Mouse (Mus musculus): ENCODE data around the gene Hectd2. TPM values are rescaled to one million over a fixed set of nuclear protein-coding genes. Genes with fewer than 3 reads are reported as not detected.

The Hectd2 gene
- polyA plus RNA-seq, 1 experiment from 2014 or later = 1.4 TPM

GRCm38 (mm10) chr19:36641128-36641527 lies 86.7 kb downstream of the Hectd2 start:
- DNase-seq (ENCODE audit: low spot score) = no peak
- Histone ChIP-seq H3K4me2 (replicated peaks; ENCODE audit: low read depth) (no peak overlapping the region), H3K4me1 (replicated peaks; ENCODE audit: control insufficient read depth, insufficient read depth) (no peaks in the 10 kb centered on the region), H3K9ac (ENCODE audit: low read length) (no peak overlapping the region), H3K27me3 (ENCODE audit: control insufficient read depth, insufficient read depth, low read length) (no peaks in the 10 kb centered on the region), H3K27ac (replicated peaks) (no peak overlapping the region), H3K9me3 (ENCODE audit: control insufficient read depth, low read length) (no peaks in the 10 kb centered on the region), H3K36me3 (ENCODE audit: control insufficient read depth, insufficient read depth, low read length) (no peaks in the 10 kb centered on the region), H3K4me3 (ENCODE audit: low read depth, low read length) (no peak overlapping the region)
- no peak for ATAC-seq (ENCODE audit: low FRiP score, low TSS enrichment)
- no peak for TF ChIP-seq EP300 (optimal IDR thresholded peaks at IDR 0.05)
- no peak for TF ChIP-seq CTCF (IDR thresholded peaks at IDR 0.05; ENCODE audit: low read depth)
- WGBS = 64% methylated on average over 3 of the region's 3 CpGs

DNA sequence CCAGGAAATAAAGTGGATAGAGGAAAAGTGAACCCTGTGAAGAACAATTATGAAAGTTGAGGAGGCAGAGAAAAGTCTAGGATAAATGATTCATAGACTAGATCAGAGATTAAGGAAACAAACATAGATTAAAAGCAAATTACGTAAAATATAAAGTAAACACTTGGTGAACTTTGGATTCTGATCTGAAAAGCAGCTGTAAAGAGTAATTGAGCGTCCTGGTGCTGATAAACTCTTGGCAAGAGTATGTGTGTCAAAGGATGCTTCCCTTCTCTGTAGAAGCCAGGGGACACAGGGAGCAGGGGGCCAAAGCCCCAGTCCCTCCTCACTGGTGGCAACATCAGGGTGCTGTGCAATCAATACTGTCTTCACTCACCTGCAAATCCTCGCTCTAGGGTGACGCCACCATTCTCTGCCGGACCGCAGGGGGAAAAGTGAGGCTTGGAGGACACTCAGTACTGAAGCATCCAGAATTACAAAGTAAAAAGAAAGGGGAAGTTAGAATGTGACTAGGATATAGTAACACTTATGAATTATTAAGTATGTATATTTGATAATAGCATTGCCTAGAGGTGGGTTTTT lies 91.0 kb downstream of the Hectd2 start:
- TF ChIP-seq CTCF (IDR thresholded peaks at IDR 0.05; ENCODE audit: low read depth) (no peak), EP300 (optimal IDR thresholded peaks at IDR 0.05) (no peak)
- no peaks in the 10 kb centered on the region for H3K9me3 ChIP-seq (ENCODE audit: control insufficient read depth, low read length)
- H3K4me1 ChIP-seq (replicated peaks; ENCODE audit: control insufficient read depth, insufficient read depth) = no peaks in the 10 kb centered on the region
- H3K27ac ChIP-seq (replicated peaks) = 0 out of 2 replicates have a peak overlapping the region, but pooled peaks have one; percentile 3
- no peaks in the 10 kb centered on the region for H3K27me3 ChIP-seq (ENCODE audit: control insufficient read depth, insufficient read depth, low read length)
- WGBS = 72% methylated on average over 6 of the region's 6 CpGs
- H3K4me2 ChIP-seq (replicated peaks; ENCODE audit: low read depth) = no peak overlapping the region
- no peak overlapping the region for H3K9ac ChIP-seq (ENCODE audit: low read length)
- ATAC-seq (ENCODE audit: low FRiP score, low TSS enrichment) (no peak), DNase-seq (ENCODE audit: low spot score) (no peak)
- no peaks in the 10 kb centered on the region for H3K36me3 ChIP-seq (ENCODE audit: control insufficient read depth, insufficient read depth, low read length)
- H3K4me3 ChIP-seq (ENCODE audit: low read depth, low read length) = no peak overlapping the region

GRCm38 (mm10) chr19:36646132-36646828 lies 91.8 kb downstream of the Hectd2 start:
- peak; percentile 45; the same call in 1 of the 2 replicates for ATAC-seq (ENCODE audit: low FRiP score, low TSS enrichment)
- H3K9me3 ChIP-seq (ENCODE audit: control insufficient read depth, low read length) = no peaks in the 10 kb centered on the region
- H3K9ac ChIP-seq (ENCODE audit: low read length) = no peak overlapping the region
- no peak overlapping the region for H3K4me3 ChIP-seq (ENCODE audit: low read depth, low read length)
- WGBS = 55% methylated on average over 7 of the region's 7 CpGs
- DNase-seq (ENCODE audit: low spot score) = no peak
- H3K4me2 ChIP-seq (replicated peaks; ENCODE audit: low read depth) = no peak overlapping the region
- no peak for TF ChIP-seq CTCF (IDR thresholded peaks at IDR 0.05; ENCODE audit: low read depth)
- no peak for TF ChIP-seq EP300 (optimal IDR thresholded peaks at IDR 0.05)
- no peaks in the 10 kb centered on the region for H3K4me1 ChIP-seq (replicated peaks; ENCODE audit: control insufficient read depth, insufficient read depth)
- no peaks in the 10 kb centered on the region for H3K27me3 ChIP-seq (ENCODE audit: control insufficient read depth, insufficient read depth, low read length)
- H3K27ac ChIP-seq (replicated peaks) = peak overlapping the region; percentile 30; the same call in 1 of the 2 replicates
- H3K36me3 ChIP-seq (ENCODE audit: control insufficient read depth, insufficient read depth, low read length) = no peaks in the 10 kb centered on the region

DNA sequence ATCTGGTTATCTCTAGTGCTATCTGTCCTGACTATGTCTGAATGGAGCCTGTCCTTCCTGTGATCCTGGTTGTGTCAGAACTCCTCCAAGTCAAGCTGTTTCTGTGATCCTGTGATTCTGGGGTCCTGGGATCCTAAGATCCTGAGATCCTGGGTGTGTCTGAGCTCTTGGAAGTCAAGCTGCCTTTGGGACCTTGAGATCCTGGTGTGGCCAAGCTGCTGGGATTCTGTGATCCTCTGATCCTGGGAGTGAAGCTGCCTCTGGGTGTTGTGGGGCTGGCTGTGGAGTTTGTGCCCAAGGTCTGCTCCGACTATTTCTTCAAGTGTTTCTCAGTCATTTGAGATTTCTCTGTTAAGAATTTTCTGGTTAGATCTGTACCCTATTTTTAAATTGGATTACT lies 98.2 kb downstream of the Hectd2 start:
- TF ChIP-seq CTCF (IDR thresholded peaks at IDR 0.05; ENCODE audit: low read depth) (no peak), EP300 (optimal IDR thresholded peaks at IDR 0.05) (no peak)
- DNase-seq (ENCODE audit: low spot score) (no peak), ATAC-seq (ENCODE audit: low FRiP score, low TSS enrichment) (no peak)
- H3K27ac ChIP-seq (replicated peaks) = no peak overlapping the region
- H3K36me3 ChIP-seq (ENCODE audit: control insufficient read depth, insufficient read depth, low read length) = no peaks in the 10 kb centered on the region
- no peak overlapping the region for H3K4me2 ChIP-seq (replicated peaks; ENCODE audit: low read depth)
- no peak overlapping the region for H3K4me3 ChIP-seq (ENCODE audit: low read depth, low read length)
- H3K4me1 ChIP-seq (replicated peaks; ENCODE audit: control insufficient read depth, insufficient read depth) = no peaks in the 10 kb centered on the region
- 100% methylated on average over 1 of the region's 1 CpGs for WGBS
- no peaks in the 10 kb centered on the region for H3K9me3 ChIP-seq (ENCODE audit: control insufficient read depth, low read length)
- H3K9ac ChIP-seq (ENCODE audit: low read length) = no peak overlapping the region
- H3K27me3 ChIP-seq (ENCODE audit: control insufficient read depth, insufficient read depth, low read length) = no peaks in the 10 kb centered on the region

GRCm38 (mm10) chr19:36662734-36663133 lies 108.3 kb downstream of the Hectd2 start:
- ATAC-seq (ENCODE audit: low FRiP score, low TSS enrichment) = no peak
- Histone ChIP-seq H3K4me3 (ENCODE audit: low read depth, low read length) (no peak overlapping the region), H3K9me3 (ENCODE audit: control insufficient read depth, low read length) (no peaks in the 10 kb centered on the region), H3K36me3 (ENCODE audit: control insufficient read depth, insufficient read depth, low read length) (no peaks in the 10 kb centered on the region), H3K9ac (ENCODE audit: low read length) (no peak overlapping the region), H3K27ac (replicated peaks) (no peak overlapping the region), H3K4me1 (replicated peaks; ENCODE audit: control insufficient read depth, insufficient read depth) (no peaks in the 10 kb centered on the region), H3K27me3 (ENCODE audit: control insufficient read depth, insufficient read depth, low read length) (no peaks in the 10 kb centered on the region), H3K4me2 (replicated peaks; ENCODE audit: low read depth) (no peak overlapping the region)
- TF ChIP-seq EP300 (optimal IDR thresholded peaks at IDR 0.05) (no peak), CTCF (IDR thresholded peaks at IDR 0.05; ENCODE audit: low read depth) (no peak)
- WGBS = 90% methylated on average over 1 of the region's 1 CpGs
- no peak for DNase-seq (ENCODE audit: low spot score)

GRCm38 (mm10) chr19:36663918-36664317 lies 109.5 kb downstream of the Hectd2 start:
- ATAC-seq (ENCODE audit: low FRiP score, low TSS enrichment) (no peak), DNase-seq (ENCODE audit: low spot score) (no peak)
- Histone ChIP-seq H3K9me3 (ENCODE audit: control insufficient read depth, low read length) (no peaks in the 10 kb centered on the region), H3K4me2 (replicated peaks; ENCODE audit: low read depth) (no peak overlapping the region), H3K9ac (ENCODE audit: low read length) (no peak overlapping the region), H3K4me3 (ENCODE audit: low read depth, low read length) (no peak overlapping the region), H3K36me3 (ENCODE audit: control insufficient read depth, insufficient read depth, low read length) (no peaks in the 10 kb centered on the region), H3K27me3 (ENCODE audit: control insufficient read depth, insufficient read depth, low read length) (no peaks in the 10 kb centered on the region), H3K27ac (replicated peaks) (no peak overlapping the region), H3K4me1 (replicated peaks; ENCODE audit: control insufficient read depth, insufficient read depth) (no peaks in the 10 kb centered on the region)
- 50% methylated on average over 2 of the region's 2 CpGs for WGBS
- no peak for TF ChIP-seq EP300 (optimal IDR thresholded peaks at IDR 0.05)
- no peak for TF ChIP-seq CTCF (IDR thresholded peaks at IDR 0.05; ENCODE audit: low read depth)

All from stomach, postnatal 0 days (tissue).